Mouse (Mus musculus) bone marrow, adult 2 months (tissue): ENCODE data around the gene Mpg.

ENCODE experiments used
- CTCF ChIP-seq: fragments of 200-500 bp; IDR thresholded peaks from 2 replicates; pipeline ENCODE4 v1.5.1; 2011; ENCODE audit warnings: low read length, control low read depth; ENCODE audit not compliant: control insufficient read depth, insufficient read depth
- POLR2A ChIP-seq: fragments of 200-500 bp; IDR thresholded peaks from 2 replicates; pipeline ENCODE4 v1.6.1; 2011; ENCODE audit warnings: low read depth, mild to moderate bottlenecking, control low read depth, low read length, borderline replicate concordance; ENCODE audit not compliant: control insufficient read depth

GRCm38 (mm10) chr11:32276347-32276746 lies 50.0 kb downstream of the Mpg start, which contains the start of gene Hba-x:
- TF ChIP-seq CTCF (no peak), POLR2A (no peak)
